Mouse (Mus musculus) liver, adult 2 months (tissue): ENCODE results near the gene Kcnq1.

Experiments used
- CTCF ChIP-seq: fragments of 200-500 bp; IDR thresholded peaks from 2 replicates; pipeline ENCODE4 v1.5.1; 2011; ENCODE audit warnings: low read depth, low read length, control low read depth
- POLR2A ChIP-seq: fragments of 200-500 bp; IDR thresholded peaks from 2 replicates; pipeline ENCODE4 v1.6.1; 2011; ENCODE audit warnings: low read length, control low read depth; ENCODE audit not compliant: insufficient read depth; ENCODE audit errors: extremely low read depth

- no peak for TF ChIP-seq CTCF
- TF ChIP-seq POLR2A, result no peak
These were observed 86.2 kb downstream of the Kcnq1 start for GRCm38 (mm10) chr7:143192392-143192791.
